Mouse (Mus musculus): ENCODE measurements around the gene Abhd8. TPM values are rescaled to one million over a fixed set of nuclear protein-coding genes. Genes with fewer than 3 reads are reported as not detected.
"Not testable (repeated sequence)": the region's sequence is repeated elsewhere in the genome, so short reads cannot be mapped to it uniquely, and the experiment has no call there.

Gene Abhd8
- total RNA-seq, 2 experiments from 2014 or later = 235 to 284 TPM

- peak in 1 of 2 experiments; percentile 55 for DNase-seq (ENCODE audit: extremely low spot score in 1 of 2, low spot score in 1 of 2)
These were observed 669 bp downstream of the Abhd8 start for GRCm38 (mm10) chr8:71462786-71463185.

GRCm38 (mm10) chr8:71462191-71462590 lies 1.3 kb downstream of the Abhd8 start:
- DNase-seq (ENCODE audit: extremely low spot score in 1 of 2, low spot score in 1 of 2) = no peak

- no peak for DNase-seq (ENCODE audit: extremely low spot score in 1 of 2, low spot score in 1 of 2)
These were observed 2.2 kb downstream of the Abhd8 start for GRCm38 (mm10) chr8:71461152-71461840.

- DNase-seq (ENCODE audit: extremely low spot score in 1 of 2, low spot score in 1 of 2) = no peak
These were observed 2.7 kb downstream of the Abhd8 start for GRCm38 (mm10) chr8:71460716-71461115.

- no peak for DNase-seq (ENCODE audit: extremely low spot score in 1 of 2, low spot score in 1 of 2)
These were observed 5.7 kb downstream of the Abhd8 start for GRCm38 (mm10) chr8:71457659-71458270.

GRCm38 (mm10) chr8:71456906-71457305 lies 6.5 kb downstream of the Abhd8 start:
- no peak for DNase-seq (ENCODE audit: extremely low spot score in 1 of 2, low spot score in 1 of 2)

- DNase-seq (ENCODE audit: extremely low spot score in 1 of 2, low spot score in 1 of 2) = no peak
These were observed 8.8 kb downstream of the Abhd8 start for GRCm38 (mm10) chr8:71454668-71455067.

- DNase-seq (ENCODE audit: extremely low spot score in 1 of 2, low spot score in 1 of 2) = no peak
These were observed 10.8 kb downstream of the Abhd8 start for GRCm38 (mm10) chr8:71452669-71453068.

- DNase-seq (ENCODE audit: extremely low spot score in 1 of 2, low spot score in 1 of 2) = no peak
These were observed 11.7 kb downstream of the Abhd8 start for GRCm38 (mm10) chr8:71451777-71452176.

- no peak for DNase-seq (ENCODE audit: extremely low spot score in 1 of 2, low spot score in 1 of 2)
These were observed 12.1 kb downstream of the Abhd8 start for GRCm38 (mm10) chr8:71451337-71451736.

- DNase-seq (ENCODE audit: extremely low spot score in 1 of 2, low spot score in 1 of 2) = no peak
These were observed 18.4 kb downstream of the Abhd8 start for GRCm38 (mm10) chr8:71445096-71445495.

GRCm38 (mm10) chr8:71441404-71441803 lies 22.1 kb downstream of the Abhd8 start:
- DNase-seq (ENCODE audit: extremely low spot score in 1 of 2, low spot score in 1 of 2) = peak in 1 of 2 experiments; percentile 57

- DNase-seq (ENCODE audit: extremely low spot score in 1 of 2, low spot score in 1 of 2) = no peak
These were observed 26.4 kb downstream of the Abhd8 start for GRCm38 (mm10) chr8:71437041-71437440.

GRCm38 (mm10) chr8:71432935-71433334 lies 30.5 kb downstream of the Abhd8 start:
- not testable (repeated sequence) for DNase-seq (ENCODE audit: extremely low spot score in 1 of 2, low spot score in 1 of 2)

- no peak for DNase-seq (ENCODE audit: extremely low spot score in 1 of 2, low spot score in 1 of 2)
These were observed 41.3 kb downstream of the Abhd8 start for GRCm38 (mm10) chr8:71422121-71422520.

- DNase-seq (ENCODE audit: extremely low spot score in 1 of 2, low spot score in 1 of 2) = no peak
These were observed 51.8 kb downstream of the Abhd8 start for GRCm38 (mm10) chr8:71411535-71412273.

- DNase-seq (ENCODE audit: extremely low spot score in 1 of 2, low spot score in 1 of 2) = no peak
These were observed 55.2 kb downstream of the Abhd8 start for GRCm38 (mm10) chr8:71408231-71408630.

- DNase-seq (ENCODE audit: extremely low spot score in 1 of 2, low spot score in 1 of 2) = no peak
These were observed 56.0 kb downstream of the Abhd8 start for GRCm38 (mm10) chr8:71407441-71407840.
